Mouse (Mus musculus) E14TG2a.4 (cell line): ENCODE results near the gene Kif13a.

Experiments used
- CTCF ChIP-seq: conservative IDR thresholded peaks from 2 replicates; pipeline ENCODE4 v1.5.1; 2014; ENCODE audit warnings: low read length
- NANOG ChIP-seq: IDR thresholded peaks from 2 replicates; pipeline ENCODE4 v1.6.1; 2014; ENCODE audit warnings: borderline replicate concordance, low read length, mixed read lengths

DNA sequence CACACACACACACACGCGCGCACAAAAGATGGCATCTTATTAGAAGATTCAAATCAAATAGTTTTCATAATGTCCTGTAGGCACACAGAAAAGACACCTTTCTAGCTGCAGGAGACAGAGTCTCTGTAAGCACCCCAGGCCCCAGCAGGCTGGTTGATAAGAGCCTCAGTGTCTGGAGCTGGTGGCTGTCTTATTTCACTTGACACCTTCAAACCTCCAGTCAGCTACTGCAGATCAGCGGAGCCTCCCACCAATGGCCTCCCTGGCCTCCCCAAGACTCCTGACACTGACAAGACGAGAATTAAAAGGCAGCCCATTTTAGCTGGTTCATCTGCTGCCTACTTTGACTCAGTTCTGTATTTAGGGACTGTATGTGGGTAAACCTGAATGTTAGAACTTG is 11.2 kb downstream of the Kif13a start:
- TF ChIP-seq CTCF (no peak), NANOG (no peak)
